Mouse (Mus musculus) CD4-positive helper T cell, adult 2 months (primary cell): ENCODE measurements around the gene Tmem206.

Experiments used
- DNase-seq: peaks from one replicate; pipeline ENCODE4 v3.0.0-alpha.2; 2012; ENCODE audit warnings: low read depth, missing footprints, low spot score

Gene Tmem206

DNA sequence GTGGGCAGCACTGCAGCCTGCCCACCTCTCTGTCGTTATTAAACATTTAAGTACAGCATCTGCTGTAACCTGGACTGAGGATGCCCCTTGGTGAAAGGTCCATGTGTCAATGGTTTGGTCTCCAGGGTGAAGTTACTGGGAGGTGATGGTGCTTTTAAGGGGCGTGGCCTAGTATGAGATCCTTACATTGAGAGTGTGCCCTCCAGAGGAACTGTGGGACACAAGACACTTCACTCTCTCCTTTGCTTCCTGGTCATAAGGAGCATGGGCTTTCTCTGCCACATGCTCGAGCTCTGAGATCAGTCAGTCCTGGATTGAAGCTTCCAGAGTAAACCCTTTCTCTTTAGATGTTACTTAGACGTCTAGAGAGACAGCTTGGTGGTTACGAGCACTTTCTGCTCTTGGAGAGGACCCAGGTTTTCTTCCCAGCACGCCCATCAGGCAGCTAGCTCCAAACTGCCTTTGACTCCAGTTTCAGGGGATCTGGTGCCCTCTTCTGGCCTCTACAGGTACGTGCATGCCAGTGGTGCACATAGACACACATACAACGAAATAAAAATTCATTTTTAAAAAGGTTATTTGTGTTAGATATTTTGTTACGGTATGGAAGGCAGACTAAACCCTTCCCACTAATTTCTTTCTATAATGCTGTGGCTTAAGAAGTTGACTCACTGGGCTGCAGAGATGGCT lies 17.8 kb upstream of the Tmem206 start:
- DNase-seq, result no peak

DNA sequence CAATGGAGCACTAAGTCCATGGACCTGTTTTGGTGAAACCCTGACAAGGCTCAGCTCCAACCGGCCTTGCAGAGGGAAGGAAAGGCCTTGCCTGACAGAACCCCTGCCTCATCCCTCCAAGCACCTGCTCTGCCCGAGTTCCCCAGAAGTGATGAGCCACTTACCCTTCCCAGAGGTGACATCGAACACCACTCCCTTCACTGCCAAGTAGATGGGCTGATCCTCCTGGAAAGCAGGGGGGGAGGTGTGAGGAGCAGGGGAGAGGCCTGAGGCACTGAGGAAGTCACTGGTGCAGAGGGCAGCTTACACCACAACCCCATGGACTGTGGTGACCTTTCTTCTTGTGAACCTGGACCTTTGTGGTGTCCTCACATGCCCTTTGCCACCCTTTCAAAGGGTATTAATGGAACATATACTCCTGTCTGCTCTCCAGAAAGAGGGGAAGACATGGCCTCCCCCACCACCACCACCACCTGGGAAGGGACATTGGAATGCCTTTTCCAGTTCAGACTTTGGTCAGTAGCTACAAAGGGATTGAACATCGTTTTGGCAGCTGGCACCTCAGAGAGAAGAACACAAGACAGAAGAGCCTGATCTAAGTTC lies 14.3 kb upstream of the Tmem206 start:
- no peak for DNase-seq

DNA sequence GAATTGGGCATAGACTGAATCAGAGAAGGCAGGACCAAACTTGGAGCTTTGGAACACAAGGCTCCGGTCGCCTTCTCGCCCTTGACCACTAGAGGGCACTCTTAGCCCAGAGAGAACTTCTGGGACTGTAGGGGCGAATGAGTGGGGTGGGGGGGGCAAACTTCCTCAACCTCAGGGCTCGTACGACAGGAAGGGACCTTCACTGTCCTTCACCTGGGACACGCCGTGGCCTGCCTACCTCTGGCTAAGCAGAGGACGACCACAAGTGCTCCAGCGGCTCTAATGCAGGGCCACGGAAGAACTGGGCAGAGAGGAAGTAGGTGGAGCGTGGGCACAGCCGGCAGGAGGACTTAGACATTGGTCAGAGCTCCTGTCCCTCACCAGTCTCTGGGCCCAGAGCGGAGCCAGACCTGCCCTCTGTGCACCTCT lies 13.2 kb upstream of the Tmem206 start:
- DNase-seq, result peak; percentile 89

DNA sequence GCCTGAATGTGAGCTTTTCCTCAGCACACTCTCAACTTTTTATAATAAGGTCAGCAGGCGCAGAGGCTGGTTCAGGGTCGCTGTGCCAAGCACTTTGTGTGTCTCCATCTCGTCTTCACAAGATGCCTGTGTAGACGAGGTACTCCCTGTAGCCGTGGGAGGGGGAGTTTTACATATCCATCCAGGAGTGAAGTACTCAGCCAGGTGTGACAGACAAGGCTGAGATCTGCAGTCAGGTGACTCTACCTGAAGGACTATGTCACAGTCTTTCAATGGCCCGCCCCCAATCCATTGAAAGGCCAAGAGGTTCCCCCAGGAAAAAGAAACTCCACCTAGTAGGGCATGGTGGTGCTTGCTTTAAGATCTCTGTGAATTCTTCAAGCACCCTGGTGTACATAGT lies 12.6 kb upstream of the Tmem206 start:
- DNase-seq, result no peak

DNA sequence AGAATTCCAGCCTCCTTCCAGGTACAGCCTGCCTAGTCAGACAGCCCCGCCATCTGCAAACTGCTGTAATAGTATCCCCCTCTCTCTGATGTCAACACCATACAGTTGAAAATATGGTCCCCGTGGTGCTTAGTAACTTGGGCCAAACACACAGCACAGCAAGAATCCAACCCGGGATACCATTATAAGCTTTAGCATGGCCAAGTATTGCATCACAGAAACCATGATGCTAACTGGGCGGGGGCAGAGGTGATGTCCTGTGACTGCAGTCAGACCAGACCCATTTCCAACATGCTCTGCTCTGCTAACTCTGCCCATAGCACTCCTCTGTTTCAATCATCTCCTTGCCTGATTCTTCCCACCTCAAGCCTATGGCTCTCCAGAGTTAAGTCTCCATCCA lies 11.8 kb upstream of the Tmem206 start:
- DNase-seq, result no peak

DNA sequence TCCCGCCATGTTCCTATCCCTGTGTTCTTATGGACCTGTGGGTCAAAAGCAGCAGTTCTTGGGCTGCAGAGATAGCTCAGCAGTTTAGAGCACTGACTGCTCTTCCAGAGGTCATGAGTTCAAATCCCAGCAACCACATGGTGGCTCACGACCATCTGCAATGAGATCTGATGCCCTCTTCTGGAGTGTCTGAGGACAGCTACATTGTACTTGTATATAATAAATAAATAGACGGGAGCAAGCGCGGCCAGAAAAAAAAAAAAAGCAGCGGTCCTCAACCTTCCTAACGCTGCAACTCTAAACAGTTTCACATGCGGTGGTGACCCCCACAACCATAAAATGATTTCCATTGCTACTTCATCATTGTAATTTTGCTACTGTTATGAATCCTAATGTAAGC lies 8.9 kb upstream of the Tmem206 start:
- DNase-seq, result no peak

DNA sequence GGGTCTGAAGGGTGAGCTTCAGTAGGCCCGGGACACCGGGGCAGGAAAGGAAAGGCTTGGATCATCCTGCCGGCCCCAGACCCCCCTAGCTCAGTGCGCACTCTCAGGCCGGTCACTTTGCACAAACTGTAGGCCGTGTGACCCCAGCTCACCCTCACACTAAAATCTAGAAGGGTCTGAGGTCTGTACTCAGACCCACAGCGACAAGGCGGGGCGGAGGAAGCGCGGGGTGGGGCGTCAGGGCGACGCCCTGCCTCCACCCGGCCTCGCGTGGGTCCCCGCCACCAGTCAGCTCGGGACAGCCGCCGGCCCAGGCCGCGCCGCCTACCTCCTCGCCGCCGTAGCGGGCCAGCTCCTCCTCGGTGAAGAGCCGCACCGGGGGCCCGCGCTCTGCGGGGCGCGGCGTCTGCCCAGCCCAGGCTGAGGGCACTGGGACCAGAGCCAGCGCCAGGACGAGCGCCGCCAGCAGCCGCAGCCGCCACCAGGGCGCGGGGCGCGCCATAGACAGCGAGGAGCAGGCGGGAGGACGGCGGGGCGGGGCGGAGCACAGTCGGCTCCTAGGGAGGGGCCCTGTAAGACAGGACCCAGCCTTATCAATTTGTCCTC lies 8.0 kb upstream of the Tmem206 start, which contains the start of gene Nenf:
Nenf (minus strand) TSS at position 604 of the 606 bp plus-strand sequence.
- peak; percentile 87 for DNase-seq

DNA sequence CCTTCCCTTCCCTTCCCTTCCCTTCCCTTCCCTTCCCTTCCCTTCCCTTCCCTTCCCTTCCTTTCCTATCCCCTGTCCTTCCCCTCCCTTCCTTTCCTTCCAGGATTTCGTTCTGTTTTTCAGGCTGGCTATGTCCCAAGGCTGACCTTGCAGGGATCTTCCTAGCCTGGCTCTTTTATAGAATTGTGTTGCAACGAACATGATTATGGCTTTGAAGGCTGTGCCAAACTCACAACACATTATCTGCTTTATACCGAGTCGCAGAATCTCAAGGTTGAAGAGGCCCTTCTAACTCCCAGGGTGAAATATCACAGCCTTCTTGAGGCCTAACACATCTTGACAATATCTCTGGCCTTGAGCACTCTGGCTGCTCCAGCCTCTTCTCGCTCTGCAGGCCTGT lies 7.0 kb upstream of the Tmem206 start:
- DNase-seq, result no peak

DNA sequence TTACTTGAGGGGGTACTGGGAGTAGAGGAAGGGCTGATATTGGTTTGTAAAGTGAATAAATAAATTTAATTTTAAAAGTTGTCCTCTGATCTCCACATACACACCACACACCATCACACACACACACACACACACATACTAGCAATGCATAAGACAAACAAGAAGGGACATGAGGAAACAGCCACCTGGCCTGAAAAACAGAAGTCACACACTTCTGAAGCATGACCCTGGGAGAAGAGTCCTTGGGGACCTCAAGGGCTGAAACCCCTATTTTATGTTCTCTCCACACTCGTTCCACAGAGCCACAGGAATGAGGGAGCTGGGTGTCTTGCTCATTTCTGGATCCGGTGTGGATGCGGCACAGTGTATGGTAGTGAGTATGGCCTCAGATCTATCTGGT lies 2.3 kb upstream of the Tmem206 start:
- no peak for DNase-seq

DNA sequence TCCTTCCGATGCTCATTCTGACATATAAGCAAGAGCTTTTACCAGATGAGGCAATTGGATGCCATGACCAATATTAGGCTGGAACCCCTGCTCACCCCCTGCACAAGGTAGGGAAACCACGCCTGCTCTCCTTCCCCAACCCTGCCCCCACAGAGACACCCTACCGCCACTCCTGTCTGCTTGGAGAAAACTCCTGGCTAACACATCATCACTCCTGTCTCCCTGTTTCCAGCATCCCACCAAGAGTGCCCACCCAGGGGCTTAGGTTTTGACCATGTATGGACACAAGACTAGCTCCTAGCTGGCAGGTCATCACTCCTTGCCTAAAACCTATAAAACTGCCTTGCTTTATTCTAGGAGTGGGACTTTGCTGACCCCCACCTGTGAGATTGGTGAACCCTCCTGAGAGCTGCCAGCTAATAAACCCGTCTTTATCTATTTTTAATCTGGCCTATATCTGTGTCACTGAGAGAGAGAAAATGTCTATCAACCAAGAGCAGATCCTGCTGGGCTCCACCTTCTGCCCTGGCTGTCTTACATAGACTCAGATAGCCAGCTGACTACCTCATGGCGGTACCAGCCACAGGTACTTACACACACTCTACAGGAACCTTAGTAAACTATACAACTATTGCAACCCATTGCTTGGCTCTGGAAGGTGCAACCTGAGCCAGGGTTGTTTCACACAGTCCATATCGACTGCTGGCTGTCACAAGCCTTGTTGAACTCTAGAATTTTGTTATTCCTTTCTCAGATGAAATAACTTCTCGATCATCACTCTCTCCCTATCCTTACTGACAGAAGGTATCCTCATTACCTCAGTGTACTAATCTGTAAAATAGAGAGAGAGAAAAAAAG lies 750 bp upstream of the Tmem206 start:
- no peak for DNase-seq

DNA sequence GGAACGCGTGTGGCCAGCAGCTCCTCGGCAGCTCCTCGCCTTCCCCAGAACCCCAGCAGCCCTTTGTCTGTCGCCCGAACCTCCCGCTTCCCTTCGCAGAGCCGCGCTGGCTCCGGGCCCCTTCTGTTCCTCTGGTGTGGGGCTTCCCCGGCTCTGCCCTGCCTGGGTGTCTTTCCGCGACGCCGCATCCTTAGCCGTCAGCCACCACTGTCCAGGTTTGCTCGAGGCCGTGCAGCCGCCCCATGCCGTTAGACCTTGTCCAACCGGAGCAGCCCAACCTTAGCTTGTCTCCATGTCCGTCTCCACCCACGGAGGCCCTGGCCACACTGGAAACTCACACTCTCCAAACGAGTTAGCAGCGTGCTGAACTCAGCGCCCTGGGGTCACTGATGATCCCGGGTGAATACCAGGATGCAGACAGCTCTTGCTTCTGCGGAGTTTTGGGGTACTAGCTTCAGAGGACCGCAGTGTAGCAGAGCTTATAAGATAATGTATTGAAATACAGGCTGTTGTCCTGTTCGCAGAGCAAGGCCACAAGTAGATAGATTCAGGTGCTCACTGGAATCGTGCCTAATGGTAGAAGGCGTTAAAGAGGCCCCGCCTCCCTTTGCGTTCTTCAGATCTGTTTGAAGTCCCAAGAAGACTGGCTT lies 646 bp downstream of the Tmem206 start:
- DNase-seq, result peak; percentile 81

DNA sequence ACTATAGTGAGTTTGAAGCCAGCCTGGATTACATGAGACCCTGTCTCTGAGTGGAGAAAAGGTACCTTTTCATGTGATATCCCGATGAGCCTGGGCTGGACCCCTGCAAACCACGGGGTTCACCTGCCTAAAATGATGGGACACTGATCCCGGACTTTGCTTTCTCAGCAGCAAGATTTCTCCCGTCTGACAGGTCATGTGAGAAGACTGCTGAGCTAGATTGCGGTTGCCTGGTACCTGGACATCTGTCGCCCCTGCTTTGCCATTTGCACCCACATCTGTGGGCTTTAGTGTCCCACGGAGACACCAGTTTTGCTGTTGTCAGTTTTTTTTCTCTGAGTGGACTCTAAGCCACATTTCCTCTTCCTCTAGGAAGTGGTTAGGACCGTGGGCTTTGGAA lies 1.5 kb downstream of the Tmem206 start:
- no peak for DNase-seq

DNA sequence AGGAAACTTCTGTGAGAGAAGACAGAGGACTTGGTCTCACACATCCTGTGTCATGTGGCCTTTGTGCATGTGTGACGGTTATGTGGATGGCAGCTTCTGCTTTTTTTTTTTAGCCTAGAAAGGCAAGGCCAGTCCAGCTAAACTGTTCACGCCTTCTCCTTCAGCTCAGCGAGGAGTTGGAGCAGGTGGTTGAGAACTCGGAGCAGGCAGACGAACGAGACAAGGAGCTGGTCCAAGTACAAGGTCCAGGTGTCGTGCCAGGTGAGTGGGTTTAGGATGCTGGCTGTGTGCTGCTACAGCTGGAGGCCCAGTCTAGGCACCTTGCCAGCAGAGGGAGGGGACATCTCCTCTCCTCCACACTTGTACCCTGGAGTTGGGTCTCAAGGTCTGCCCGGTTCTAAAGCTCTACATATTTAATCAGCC lies 2.3 kb downstream of the Tmem206 start:
- DNase-seq, result no peak

DNA sequence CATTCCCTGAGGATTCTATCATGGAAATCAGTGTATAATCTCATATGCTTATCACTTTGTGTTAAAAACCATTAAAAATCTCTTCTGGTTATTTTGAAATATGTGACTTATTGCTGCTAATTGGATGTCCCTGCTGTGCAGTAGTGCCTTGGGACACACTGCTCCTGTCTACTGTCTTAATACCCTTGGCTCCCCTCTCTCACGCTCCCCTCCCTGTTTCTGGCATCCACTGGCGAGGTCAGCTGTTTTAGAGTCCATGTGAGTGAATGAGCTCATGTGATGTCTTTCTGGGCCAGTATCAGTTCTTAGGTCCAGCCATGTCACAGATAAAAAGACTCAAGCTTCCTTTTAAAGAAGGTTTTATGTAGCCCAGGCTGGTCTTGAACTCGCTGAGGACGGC lies 4.6 kb downstream of the Tmem206 start:
- DNase-seq, result no peak

DNA sequence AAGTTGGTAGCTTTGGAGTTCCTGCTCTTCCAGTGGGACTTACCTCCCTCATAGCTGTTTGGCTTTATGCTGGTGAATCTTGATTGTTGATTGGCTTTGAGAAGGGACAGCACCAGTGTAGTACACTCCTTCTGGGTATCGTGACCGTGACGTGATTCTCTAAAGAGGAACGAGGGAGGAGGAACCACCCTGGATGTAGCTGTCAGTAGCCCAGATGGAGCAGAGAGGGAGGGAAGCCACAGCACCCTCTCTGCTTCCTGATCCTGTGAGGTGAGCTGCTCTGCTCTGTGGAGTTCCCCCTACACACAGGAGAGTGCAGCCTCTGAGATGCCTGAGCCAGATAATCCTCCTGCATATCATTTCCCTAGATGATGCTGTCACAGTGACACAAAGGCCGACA lies 8.8 kb downstream of the Tmem206 start:
- DNase-seq, result no peak

DNA sequence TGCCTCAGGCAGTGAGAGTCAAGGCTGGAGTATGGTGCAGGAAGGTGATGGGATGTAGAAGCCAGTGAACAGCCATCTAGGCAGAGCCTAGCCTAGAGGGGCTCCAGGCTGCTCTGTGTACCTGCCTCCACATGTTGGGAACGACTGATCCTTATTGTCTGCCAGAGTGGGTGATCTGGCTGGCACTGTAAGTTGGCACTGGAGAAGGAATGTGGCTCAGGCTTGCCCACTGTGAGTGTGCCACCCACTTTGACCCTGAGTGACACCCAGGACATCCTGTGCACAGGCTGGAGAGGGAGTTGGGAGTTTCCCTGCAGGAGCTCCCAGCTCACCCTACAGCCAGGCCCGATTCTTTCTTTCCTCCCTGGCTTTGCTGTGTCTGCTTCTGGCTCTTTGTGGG lies 14.2 kb downstream of the Tmem206 start:
- no peak for DNase-seq

DNA sequence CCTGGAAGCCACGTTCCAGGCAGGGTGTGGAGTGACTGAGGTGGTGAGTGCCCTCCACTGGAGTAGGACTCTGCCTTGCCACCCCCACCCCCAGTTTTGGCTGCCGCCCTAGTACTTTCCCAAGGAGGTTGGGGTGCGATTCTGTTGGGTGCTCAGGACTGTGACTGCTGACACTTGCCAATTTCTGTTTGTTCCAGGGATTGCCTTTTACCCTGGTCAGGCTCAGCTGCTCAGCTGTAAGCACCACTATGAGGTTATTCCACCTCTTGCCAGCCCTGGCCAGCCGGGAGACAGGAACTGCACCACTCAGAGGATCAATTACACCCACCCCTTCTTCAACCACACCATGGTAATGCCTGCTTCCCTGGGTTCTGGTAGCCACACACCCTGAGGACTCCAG lies 14.8 kb downstream of the Tmem206 start:
- DNase-seq, result no peak

DNA sequence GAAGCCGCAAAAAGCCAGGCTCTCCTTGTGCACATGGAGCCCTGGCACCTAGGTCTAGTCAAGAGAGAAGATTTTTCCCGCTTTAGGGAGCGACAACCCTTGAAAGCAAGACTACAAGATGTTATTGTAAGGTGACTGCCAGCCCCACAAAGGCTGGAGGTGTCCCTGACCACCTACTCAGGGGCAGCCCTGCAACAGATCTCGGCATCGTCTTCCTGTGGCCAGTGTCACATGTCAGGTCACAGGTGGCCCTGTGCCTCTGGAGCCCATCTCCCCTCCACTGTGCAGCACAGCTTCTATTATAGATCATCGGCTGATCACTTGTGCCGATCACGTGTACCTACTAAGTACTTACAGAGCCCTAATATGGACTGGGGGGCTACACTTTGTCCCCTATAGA lies 21.9 kb downstream of the Tmem206 start:
- DNase-seq, result no peak

DNA sequence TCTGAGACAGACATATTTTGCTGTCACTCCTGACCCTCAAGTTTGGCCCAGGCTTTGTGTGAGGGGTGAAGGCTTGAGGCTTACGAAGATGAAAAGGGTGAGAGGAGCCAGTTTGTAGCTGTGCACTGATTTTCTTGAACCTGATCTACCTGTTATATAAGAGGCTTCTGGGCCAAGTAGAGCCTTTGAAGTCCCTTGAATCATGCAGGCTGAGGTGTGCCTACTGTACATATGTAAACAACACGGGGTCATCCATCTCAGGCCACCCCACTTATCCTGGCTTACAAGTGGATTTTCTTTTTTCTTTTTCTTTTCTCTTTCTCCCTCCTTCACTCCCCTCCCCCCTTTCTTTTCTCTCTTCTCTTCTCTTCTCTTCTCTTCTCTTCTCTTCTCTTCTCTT lies 22.9 kb downstream of the Tmem206 start:
- no peak for DNase-seq

DNA sequence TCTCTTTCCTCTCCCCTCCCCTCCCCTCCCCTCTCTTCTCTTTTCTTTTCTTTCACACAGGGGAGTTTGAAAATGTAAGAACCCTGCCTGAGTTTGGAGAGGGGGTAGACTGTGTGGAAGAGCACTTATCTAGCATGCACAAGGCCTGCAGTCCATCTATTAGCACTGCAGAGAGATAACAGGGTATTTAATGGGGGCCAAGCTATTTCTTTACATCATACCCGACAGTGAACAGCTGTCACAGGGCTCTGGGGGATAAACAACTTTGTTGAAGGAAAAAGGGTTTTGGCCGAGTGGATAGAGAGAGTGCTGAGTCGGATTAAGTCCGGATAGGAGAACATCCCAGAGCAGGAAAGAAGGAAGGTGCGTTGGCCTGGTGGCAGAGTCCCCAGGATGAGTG lies 23.3 kb downstream of the Tmem206 start:
- no peak for DNase-seq

DNA sequence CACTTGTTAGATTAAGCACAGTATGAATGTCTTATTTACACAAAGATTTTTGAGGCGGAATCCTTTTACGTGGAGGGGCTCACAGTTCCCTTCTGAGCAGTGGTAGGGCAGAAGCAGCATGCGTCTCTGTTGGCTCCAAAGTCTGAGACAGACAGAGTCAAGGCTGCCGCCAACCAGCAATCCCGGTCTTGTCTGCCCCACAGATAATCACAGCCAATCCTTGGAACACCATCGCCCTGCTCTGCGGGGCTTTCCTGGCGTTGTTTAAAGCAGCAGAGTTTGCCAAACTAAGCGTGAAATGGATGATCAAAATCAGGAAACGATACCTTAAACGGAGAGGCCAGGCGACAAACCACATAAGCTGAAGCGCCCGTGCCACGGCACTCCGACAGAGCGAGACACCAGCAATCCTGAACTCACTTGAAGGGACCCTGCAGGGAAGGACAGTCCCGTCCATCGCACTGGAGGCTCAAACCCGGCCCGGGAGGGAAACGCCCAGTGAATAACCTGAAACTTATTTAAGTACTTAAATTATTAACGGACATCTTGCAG lies 23.9 kb downstream of the Tmem206 start:
- no peak for DNase-seq
